Mouse (Mus musculus): ENCODE measurements around the gene Cfap61. TPM values are rescaled to one million over a fixed set of nuclear protein-coding genes. Genes with fewer than 3 reads are reported as not detected.

Gene Cfap61
- total RNA-seq, 2 experiments from 2014 or later = 3.4 to 3.5 TPM

DNA sequence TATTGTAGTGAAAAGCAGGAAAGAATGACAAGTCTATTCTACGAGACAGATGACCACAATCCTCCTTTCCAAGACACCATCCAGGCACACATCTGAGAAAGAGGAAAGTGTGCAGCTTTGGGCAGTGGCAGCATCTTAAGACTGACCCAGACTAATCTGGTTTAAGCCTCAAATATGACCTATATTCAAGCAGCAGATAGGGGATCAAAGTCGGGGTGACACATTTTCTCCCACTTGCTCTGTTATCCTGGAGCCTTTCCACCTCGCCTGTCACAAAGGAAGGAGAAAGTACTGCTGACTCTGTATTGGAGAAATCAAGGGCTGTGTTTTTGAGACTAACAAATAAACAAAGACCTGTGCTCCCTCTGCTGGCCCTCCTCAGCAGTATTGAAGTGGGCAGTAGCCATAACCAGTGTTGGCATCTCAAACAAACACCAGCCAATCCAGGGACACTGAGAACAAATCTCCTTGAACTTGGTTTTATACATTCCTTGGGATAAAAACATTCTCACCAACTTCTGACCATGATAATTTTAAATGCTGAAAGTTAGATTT lies 321.8 kb downstream of the Cfap61 start:
- DNase-seq (ENCODE audit: low spot score in 2 of 2) = no peak

DNA sequence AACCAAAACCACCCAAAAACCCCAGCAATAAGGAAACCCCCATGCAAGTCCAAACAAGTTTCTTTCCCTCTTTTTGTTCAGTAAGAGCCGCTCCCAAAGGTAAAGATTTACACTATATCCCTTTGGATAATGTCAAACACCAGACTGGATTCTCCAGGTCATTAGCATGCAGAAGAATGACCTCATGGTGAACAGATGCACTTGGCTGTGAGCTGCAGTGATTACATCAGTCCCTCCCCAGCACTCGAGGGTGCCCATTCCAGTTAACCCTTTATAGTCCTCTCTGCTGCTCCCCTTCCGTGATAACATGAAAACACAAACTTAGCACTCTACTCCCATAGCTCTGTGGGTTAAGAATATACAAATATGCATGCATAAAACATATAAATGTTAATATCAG lies 322.5 kb downstream of the Cfap61 start:
- no peak for DNase-seq (ENCODE audit: low spot score in 2 of 2)

GRCm38 (mm10) chr2:146257609-146258008 lies 323.0 kb downstream of the Cfap61 start:
- DNase-seq (ENCODE audit: low spot score in 2 of 2) = no peak

- DNase-seq (ENCODE audit: low spot score in 2 of 2) = peak; percentile 44 to 64
These were observed 324.3 kb downstream of the Cfap61 start for GRCm38 (mm10) chr2:146258736-146259469.

- DNase-seq (ENCODE audit: low spot score in 2 of 2) = no peak
These were observed 325.4 kb downstream of the Cfap61 start for GRCm38 (mm10) chr2:146259787-146260560.

- DNase-seq (ENCODE audit: low spot score in 2 of 2) = no peak
These were observed 326.6 kb downstream of the Cfap61 start for GRCm38 (mm10) chr2:146261146-146261545.

DNA sequence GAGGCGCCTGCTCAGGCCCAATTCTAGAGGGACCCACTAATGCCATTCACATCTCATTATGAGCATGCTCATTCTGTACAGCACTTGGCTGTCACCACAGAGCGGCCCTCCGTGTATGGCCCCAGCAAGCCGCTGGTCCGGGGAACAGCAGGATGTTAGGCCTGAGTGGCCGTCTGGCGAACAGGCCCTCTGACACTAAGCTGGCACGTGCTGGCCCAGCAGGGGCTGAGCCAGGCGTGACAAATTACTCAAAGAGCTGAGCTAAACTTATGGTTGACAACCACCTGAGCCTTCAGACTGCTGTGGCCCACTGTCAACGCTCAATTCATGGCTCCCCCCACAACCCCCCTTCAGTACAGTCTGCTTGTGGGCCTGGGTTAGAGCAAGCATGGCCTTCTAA lies 327.6 kb downstream of the Cfap61 start:
- DNase-seq (ENCODE audit: low spot score in 2 of 2) = no peak

GRCm38 (mm10) chr2:146262966-146263365 lies 328.4 kb downstream of the Cfap61 start:
- no peak for DNase-seq (ENCODE audit: low spot score in 2 of 2)

Other genes starting within 250 kb of the Cfap61 start
- 10 to 100 TPM; 66.3 to 68.5 TPM for gene Naa20, start 32.7 kb upstream of the Cfap61 start, total RNA-seq (2021)
- gene Crnkl1, start 230 bp downstream of the Cfap61 start, total RNA-seq (2021) = 10 to 100 TPM; 23.1 to 23.2 TPM

Measured in layer of hippocampus, adult 18-20 months (tissue).